Mouse (Mus musculus): ENCODE data around the gene Pigt. TPM values are rescaled to one million over a fixed set of nuclear protein-coding genes. Genes with fewer than 3 reads are reported as not detected.

Gene Pigt
- total RNA-seq, 2 experiments from 2014 or later: 44.3 to 51.3 TPM

DNA sequence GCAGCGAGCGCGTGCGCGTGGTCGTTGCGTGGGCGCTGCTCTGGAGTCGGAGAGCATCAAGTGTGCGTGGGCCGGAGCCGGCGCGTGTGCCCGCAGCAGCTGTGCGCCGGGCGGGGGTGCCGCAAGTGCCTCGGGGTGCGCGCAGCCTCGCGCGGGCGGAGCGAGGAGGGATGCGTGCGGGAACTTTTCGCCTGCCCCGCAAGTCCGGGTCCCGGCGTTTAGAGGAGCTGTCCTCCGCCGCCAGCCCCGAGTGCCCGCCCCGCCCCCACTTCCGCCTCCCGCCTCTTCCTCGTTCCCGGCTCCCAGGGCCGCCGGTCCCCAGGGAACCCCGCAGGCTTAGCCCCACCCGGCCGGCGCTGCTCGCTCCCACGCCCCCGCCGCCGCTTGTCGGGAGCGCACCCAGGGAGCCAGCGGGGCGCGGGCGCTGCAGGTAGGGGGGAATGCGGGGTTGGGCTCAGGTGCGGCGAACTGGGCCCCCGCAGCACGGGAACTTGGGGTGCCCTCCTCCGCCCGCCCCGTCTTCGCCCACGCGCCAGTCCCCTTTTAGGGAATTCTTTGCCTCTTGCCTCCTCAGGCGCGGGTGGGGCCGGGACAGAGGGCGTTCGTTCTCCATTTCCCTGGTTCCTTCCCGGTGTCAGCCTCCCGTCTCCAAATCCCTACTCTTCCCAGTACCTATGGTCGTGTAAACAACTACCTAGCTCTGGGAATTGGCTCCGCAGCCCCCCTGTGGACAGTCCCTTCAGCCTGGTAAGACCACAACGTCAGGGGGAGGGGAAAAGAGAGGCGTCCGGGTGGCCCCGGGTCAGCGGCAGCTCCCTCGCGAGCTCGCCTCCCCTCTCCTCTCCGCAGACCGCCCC, 10.8 kb upstream of the Pigt start:
- DNase-seq: peak; percentile 70

DNA sequence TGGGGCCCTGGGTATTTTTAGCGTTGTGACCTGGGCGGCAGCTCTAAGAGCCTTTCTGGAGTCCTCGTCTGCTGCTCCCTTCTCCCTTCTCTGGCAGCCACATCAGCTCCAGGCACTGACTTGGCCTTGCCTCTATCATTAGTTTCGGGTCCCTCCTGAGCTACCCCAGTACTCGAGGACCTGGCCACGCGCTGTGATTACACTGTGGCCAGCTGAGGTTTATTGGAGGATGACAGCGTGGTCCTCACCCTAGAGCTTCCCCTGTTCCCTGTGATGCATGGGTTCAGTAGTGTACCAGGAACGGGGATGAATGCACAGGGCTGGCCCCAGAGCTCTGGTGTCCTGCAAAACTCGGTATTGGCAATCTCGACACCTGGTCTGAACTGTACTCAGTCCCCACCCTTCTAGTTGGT, 10.2 kb upstream of the Pigt start:
- no peak for DNase-seq

DNA sequence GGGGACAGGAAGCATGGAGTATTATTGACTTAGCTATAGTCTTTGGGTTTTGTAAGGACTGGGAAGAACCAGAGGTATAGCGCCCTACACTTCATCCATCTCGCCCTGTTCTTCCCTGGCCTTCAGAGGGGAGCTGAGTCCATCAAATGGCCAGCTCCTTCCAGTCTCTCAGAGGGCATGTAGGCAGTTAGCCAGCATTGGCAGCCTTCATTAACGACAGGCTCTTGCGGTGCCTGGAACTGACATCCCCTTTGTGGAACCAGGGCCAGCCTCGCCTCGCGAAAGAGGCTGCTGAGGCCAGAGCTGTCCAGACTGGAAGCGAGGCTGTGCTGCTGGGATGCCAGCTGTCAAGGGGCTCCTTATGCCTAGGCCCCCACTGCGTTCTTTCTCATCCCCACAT, 9.5 kb upstream of the Pigt start:
- DNase-seq: no peak

- DNase-seq: no peak
Measured at GRCm38 (mm10) chr2:164494126-164494525, 3.2 kb upstream of the Pigt start.

- DNase-seq: no peak
Measured at GRCm38 (mm10) chr2:164496331-164496730, 989 bp upstream of the Pigt start.

DNA sequence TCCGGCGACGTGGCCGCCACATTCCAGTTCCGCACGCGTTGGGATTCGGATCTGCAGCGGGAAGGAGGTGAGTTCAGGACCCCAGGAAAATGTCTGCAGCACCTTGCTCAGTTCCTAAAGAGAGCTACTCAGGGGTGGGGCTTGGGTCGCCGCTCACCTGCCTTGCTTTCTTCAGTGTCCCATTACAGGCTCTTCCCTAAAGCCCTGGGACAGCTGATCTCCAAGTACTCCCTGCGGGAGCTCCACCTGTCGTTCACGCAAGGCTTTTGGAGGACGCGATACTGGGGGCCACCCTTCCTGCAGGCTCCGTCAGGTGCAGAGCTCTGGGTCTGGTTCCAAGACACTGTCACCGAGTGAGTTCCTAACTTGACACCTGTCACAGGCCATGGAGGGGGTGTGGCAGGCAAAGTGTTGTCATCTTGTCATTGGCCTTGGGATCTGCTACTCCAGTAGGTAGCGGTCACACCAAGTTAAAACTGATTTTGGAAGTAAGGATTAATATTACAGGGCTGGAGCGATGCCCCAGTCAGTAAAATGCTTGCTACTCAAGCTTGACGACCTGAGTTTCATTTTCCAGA, 460 bp downstream of the Pigt start:
- DNase-seq: no peak

DNA sequence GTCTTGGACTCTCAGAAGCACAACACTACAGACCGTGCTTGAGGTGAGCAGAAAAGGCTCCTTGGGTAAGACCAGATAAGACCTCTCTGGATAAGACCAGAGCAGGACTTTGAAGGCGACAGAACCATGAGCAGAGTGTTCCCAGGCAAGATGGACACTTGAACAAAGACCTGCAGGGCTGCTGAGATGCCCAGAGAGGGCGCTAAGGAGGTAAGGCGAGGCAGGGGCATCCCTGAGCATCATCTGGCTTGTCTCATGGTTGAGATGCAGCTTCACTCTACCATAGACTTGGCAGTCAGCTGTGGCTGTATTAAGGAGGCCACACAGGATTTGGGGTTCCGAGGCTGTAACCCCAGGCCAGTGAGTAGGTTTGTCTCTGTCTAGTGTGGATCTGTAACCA, 2.0 kb downstream of the Pigt start:
- DNase-seq: no peak

DNA sequence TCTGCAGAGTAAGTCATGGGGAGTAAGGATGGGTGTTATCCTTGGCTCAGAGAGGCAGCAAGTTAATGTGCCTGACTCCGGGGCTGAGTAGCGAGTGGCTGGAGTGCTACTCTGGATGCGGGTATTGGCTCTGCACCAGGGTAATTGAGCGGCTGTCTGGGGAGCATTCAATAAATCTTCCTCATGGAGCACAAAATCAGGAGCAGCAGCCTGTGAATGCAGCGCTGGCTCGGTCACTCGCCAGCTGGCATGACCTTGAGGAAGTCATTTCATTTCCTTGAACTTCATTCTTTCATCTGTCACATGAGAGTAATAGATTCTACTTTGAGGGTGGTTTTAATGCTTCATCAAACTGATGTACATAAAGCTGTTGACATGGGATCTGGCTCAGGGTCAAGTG, 3.2 kb downstream of the Pigt start:
- DNase-seq: no peak

GRCm38 (mm10) chr2:164504919-164505318, 7.6 kb downstream of the Pigt start:
- DNase-seq: no peak

- no peak for DNase-seq
Measured at GRCm38 (mm10) chr2:164505619-164506347, 8.5 kb downstream of the Pigt start.

- no peak for DNase-seq
Measured at GRCm38 (mm10) chr2:164507811-164508210, 10.5 kb downstream of the Pigt start.

DNA sequence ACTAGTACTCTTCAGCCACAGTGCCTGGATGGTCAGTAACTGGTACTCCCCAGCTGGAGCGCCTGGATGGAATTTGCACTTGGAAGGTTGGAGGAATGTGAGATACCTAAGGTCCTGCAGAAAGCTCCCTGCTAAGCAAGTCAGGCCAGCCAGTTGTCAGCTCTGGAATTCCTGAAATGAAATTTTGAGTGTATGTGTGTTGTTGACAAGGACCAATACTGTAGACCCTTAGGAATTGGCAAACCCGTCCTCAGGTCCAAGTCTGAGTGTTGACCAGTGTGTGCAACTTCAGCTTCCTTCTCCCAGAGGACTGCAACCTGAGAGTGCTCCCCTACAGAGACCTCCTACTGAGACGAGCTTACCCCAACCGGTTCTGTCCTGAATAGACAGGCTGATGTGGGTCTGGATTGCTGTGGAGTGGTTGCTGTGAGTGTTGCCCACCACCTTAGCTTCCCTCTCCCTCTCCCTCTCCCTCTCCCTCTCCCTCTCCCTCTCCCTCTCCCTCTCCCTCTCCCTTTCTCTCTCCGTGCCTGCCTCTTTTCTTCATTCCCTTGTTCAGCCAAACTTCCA, 13.4 kb downstream of the Pigt start:
- no peak for DNase-seq

- no peak for DNase-seq
Measured at GRCm38 (mm10) chr2:164512121-164512909, 15.0 kb downstream of the Pigt start.

GRCm38 (mm10) chr2:164513389-164513788, 16.1 kb downstream of the Pigt start:
- DNase-seq: no peak

DNA sequence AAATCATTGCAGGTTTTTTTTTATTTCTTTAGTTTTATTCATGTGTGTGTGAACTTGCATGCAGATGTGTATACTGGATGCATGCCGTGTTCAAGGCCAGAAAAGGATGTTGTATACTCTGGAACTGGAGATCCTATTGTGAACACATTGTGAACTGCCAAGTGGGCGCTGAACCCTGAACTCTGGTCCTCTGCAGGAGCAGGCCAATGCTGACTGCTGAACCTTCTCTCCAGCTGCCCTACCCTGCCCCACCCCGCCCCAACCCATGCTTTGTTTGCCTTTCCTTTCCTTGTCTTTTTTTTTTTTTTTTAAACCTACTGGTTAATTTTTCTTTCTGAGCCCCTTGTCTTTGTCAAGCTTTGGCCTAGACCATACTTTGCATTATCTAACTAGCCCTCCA, 17.6 kb downstream of the Pigt start:
- DNase-seq: no peak

DNA sequence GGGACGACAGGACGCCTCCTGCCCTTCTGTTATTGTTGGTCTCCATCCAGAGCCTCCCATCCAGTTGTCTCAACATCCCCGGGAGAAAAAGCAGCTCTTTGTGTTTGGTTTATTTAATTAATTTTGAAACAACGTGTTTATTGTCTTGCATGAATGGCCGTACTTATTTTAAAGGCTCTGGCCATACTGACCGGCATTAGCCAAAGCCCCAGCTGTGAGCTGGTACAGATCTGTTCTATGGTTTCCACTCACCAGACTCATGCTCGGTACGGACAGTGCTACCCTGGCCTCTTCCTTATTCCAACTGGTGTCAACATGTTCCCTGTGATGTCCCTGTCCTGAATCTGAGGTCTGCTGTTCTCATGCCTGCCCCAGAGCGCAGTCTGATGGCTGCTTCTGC, 18.6 kb downstream of the Pigt start:
- DNase-seq: no peak

- DNase-seq: no peak
Measured at GRCm38 (mm10) chr2:164516592-164516991, 19.3 kb downstream of the Pigt start.

- DNase-seq: peak; percentile 57
Measured at GRCm38 (mm10) chr2:164517485-164518221, 20.3 kb downstream of the Pigt start.

DNA sequence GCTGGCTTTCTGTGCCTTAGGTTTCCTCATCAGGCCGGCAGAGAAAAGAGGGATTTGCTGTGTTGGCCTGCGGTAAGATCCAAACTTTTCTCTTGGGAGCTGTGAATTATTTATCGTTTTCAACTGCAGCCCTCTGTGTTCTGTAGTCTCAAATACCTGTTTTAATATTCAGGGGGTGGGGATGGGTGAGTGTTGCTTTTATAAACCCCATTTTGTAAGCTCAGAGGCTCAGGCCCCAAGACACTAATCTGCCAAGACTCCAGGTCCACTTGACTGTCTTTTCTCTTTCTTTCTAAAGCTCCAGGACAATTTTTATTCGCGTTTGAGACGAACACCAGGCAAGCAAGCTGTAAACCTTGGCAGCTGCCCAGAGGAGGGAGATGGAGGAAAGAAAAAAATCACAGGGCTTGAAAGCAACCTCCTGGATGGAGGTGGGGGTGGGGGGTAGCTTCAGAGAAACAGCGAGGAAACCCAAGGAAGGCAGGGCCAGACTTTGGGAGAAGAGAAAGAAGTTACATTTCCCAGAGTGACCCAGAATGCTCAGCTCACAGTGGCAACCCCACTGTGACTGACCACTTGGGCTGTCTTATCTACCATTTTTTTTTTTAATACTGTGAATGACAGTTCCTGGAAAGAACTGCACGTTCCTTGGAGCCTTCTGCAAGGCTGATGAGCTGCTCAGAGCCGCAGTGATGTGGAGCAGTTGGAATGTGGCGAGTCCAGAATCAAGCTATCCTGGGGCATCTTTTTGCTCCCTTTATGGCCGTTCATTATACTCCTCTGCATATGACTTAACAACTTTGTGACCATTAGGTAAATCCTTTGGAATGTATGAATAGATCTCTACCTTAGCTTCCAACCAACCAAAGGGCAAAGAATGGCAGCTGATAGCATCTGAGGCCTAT, 21.2 kb downstream of the Pigt start:
- DNase-seq: no peak

- no peak for DNase-seq
Measured at GRCm38 (mm10) chr2:164519171-164519526, 21.8 kb downstream of the Pigt start.

All from gastrocnemius, postnatal 10 days (tissue).